Mouse (Mus musculus) lung, embryonic 15.5 days (tissue): ENCODE measurements around the gene 1700042G07Rik. TPM values are rescaled to one million over a fixed set of nuclear protein-coding genes. Genes with fewer than 3 reads are reported as not detected.

ENCODE experiments used
- ATAC-seq: fragments of 200-750 bp; cut with Nextera tagmentation; 2 replicates; pipeline ENCODE4 v1.8.0; 2017; ENCODE audit warnings: moderate number of reproducible peaks, borderline replicate concordance; ENCODE audit not compliant: low FRiP score, low TSS enrichment; ENCODE audit errors: extremely low read depth
- H3K27ac ChIP-seq: fragments of 300-500 bp; sonication (generic); 2 replicates; pipeline ENCODE4 v1.5.1; 2015; ENCODE audit warnings: moderate library complexity, mild to moderate bottlenecking, inconsistent platforms
- H3K27me3 ChIP-seq: fragments of 300-500 bp; sonication (generic); 2 replicates; pipeline ENCODE4 v1.6.1; 2015; ENCODE audit warnings: inconsistent platforms
- H3K36me3 ChIP-seq: fragments of 300-500 bp; sonication (generic); 2 replicates; pipeline ENCODE4 v1.6.1; 2015; ENCODE audit warnings: inconsistent platforms
- H3K4me1 ChIP-seq: fragments of 300-500 bp; sonication (generic); 2 replicates; pipeline ENCODE4 v1.6.1; 2015; ENCODE audit warnings: inconsistent platforms
- H3K4me2 ChIP-seq: fragments of 300-500 bp; sonication (generic); 2 replicates; pipeline ENCODE4 v1.6.1; 2015; ENCODE audit warnings: inconsistent platforms, mild to moderate bottlenecking, moderate library complexity
- H3K4me3 ChIP-seq: fragments of 300-500 bp; sonication (generic); 2 replicates; pipeline ENCODE4 v1.5.1; 2015; ENCODE audit warnings: mild to moderate bottlenecking, inconsistent platforms
- H3K9ac ChIP-seq: fragments of 300-500 bp; sonication (generic); 2 replicates; pipeline ENCODE4 v1.6.1; 2015; ENCODE audit warnings: inconsistent platforms
- H3K9me3 ChIP-seq: fragments of 300-500 bp; sonication (generic); 2 replicates; pipeline ENCODE4 v1.6.1; 2016; ENCODE audit warnings: inconsistent platforms
- WGBS: fragments of 180-500 bp; shearing (Covaris S2); methylation state at CpG from one replicate; pipeline ENCODE4 v1.1.7; 2015; 5-methylcytosine and 5-hydroxymethylcytosine counted together
- polyA plus RNA-seq: library from polyadenylated mRNA; unstranded; fragments of >200 nt; fragmentation: Nextera tagmentation; extraction: Ambion mirVana; gene quantifications from 2 replicates; pipeline ENCODE4 v1.2.1, GENCODE M21; 2015

Gene 1700042G07Rik
- polyA plus RNA-seq, 1 experiment from 2014 or later, result not detected

GRCm38 (mm10) chr4:116165708-116166407 is 7.3 kb upstream of the 1700042G07Rik start:
- no peak overlapping the region for H3K4me2 ChIP-seq
- no peak overlapping the region for H3K4me3 ChIP-seq
- H3K9me3 ChIP-seq, result no peaks in the 10 kb centered on the region
- H3K36me3 ChIP-seq, result no peaks in the 10 kb centered on the region
- 36% methylated on average over 8 of the region's 8 CpGs for WGBS
- ATAC-seq, result no peak
- H3K4me1 ChIP-seq, result peaks cover 35% of the 10 kb centered on the region
- no peaks in the 10 kb centered on the region for H3K27me3 ChIP-seq
- no peak overlapping the region for H3K9ac ChIP-seq
- H3K27ac ChIP-seq, result peak overlapping the region; percentile 79

- no peaks in the 10 kb centered on the region for H3K36me3 ChIP-seq
- WGBS, result 22% methylated on average over 7 of the region's 7 CpGs
- no peak within 1 kb of the TSS for H3K4me3 ChIP-seq
- no peak within 1 kb of the TSS for H3K9ac ChIP-seq
- no peaks in the 10 kb centered on the region for H3K27me3 ChIP-seq
- H3K4me2 ChIP-seq, result peak within 1 kb of the TSS; percentile 13; the same call in 1 of the 2 replicates
- peaks cover 30% of the 10 kb centered on the region for H3K4me1 ChIP-seq
- H3K27ac ChIP-seq, result peak within 1 kb of the TSS; percentile 79
- peak; percentile 32; the same call in 1 of the 2 replicates for ATAC-seq
- H3K9me3 ChIP-seq, result no peaks in the 10 kb centered on the region
Measured at GRCm38 (mm10) chr4:116167404-116167803, 5.8 kb upstream of the 1700042G07Rik start, which contains the start of gene Tspan1. Gene Tspan1 (minus strand): TSS chr4:116167601.

GRCm38 (mm10) chr4:116168617-116169352 is 4.4 kb upstream of the 1700042G07Rik start:
- Histone ChIP-seq H3K4me1 (peaks cover 26% of the 10 kb centered on the region), H3K9me3 (no peaks in the 10 kb centered on the region), H3K27me3 (no peaks in the 10 kb centered on the region), H3K9ac (no peak overlapping the region), H3K36me3 (no peaks in the 10 kb centered on the region), H3K27ac (no peak overlapping the region), H3K4me2 (no peak overlapping the region), H3K4me3 (no peak overlapping the region)
- 70% methylated on average over 8 of the region's 8 CpGs for WGBS
- 0 out of 2 replicates have a peak, but pooled peaks have one; percentile 12 for ATAC-seq

GRCm38 (mm10) chr4:116169353-116169672 is 3.9 kb upstream of the 1700042G07Rik start:
- ATAC-seq, result no peak
- H3K4me3 ChIP-seq, result no peak overlapping the region
- H3K4me1 ChIP-seq, result peaks cover 31% of the 10 kb centered on the region
- no peak overlapping the region for H3K27ac ChIP-seq
- no peaks in the 10 kb centered on the region for H3K27me3 ChIP-seq
- 57% methylated on average over 3 of the region's 3 CpGs for WGBS
- no peaks in the 10 kb centered on the region for H3K36me3 ChIP-seq
- no peaks in the 10 kb centered on the region for H3K9me3 ChIP-seq
- H3K9ac ChIP-seq, result no peak overlapping the region
- H3K4me2 ChIP-seq, result no peak overlapping the region

- Histone ChIP-seq H3K4me3 (no peak overlapping the region), H3K36me3 (no peaks in the 10 kb centered on the region), H3K27ac (peak overlapping the region; percentile 12; the same call in 1 of the 2 replicates), H3K9me3 (no peaks in the 10 kb centered on the region), H3K4me1 (peaks cover 35% of the 10 kb centered on the region), H3K27me3 (no peaks in the 10 kb centered on the region), H3K4me2 (no peak overlapping the region), H3K9ac (no peak overlapping the region)
- WGBS, result 80% methylated on average over 4 of the region's 4 CpGs
- ATAC-seq, result no peak
Measured at GRCm38 (mm10) chr4:116173752-116174151, 580 bp downstream of the 1700042G07Rik start.

GRCm38 (mm10) chr4:116174466-116175116 is 1.4 kb downstream of the 1700042G07Rik start:
- 29% methylated on average over 6 of the region's 6 CpGs for WGBS
- Histone ChIP-seq H3K36me3 (no peaks in the 10 kb centered on the region), H3K27ac (peak overlapping the region; percentile 96), H3K9me3 (no peaks in the 10 kb centered on the region), H3K4me1 (peaks cover 35% of the 10 kb centered on the region), H3K4me2 (no peak overlapping the region), H3K27me3 (no peaks in the 10 kb centered on the region), H3K9ac (no peak overlapping the region), H3K4me3 (no peak overlapping the region)
- no peak for ATAC-seq

GRCm38 (mm10) chr4:116175136-116175535 is 2.0 kb downstream of the 1700042G07Rik start:
- Histone ChIP-seq H3K4me1 (peaks cover 35% of the 10 kb centered on the region), H3K36me3 (no peaks in the 10 kb centered on the region), H3K4me2 (no peak overlapping the region), H3K27me3 (no peaks in the 10 kb centered on the region), H3K9me3 (no peaks in the 10 kb centered on the region), H3K4me3 (no peak overlapping the region), H3K9ac (no peak overlapping the region), H3K27ac (peak overlapping the region; percentile 96)
- no peak for ATAC-seq

- H3K9me3 ChIP-seq, result no peaks in the 10 kb centered on the region
- ATAC-seq, result peak; percentile 29; the same call in 1 of the 2 replicates
- H3K4me1 ChIP-seq, result peaks cover 35% of the 10 kb centered on the region
- peak overlapping the region; percentile 25 for H3K4me3 ChIP-seq
- H3K36me3 ChIP-seq, result no peaks in the 10 kb centered on the region
- peak overlapping the region; percentile 96 for H3K27ac ChIP-seq
- H3K9ac ChIP-seq, result peak overlapping the region; percentile 14; the same call in 1 of the 2 replicates
- H3K27me3 ChIP-seq, result no peaks in the 10 kb centered on the region
- 32% methylated on average over 7 of the region's 7 CpGs for WGBS
- H3K4me2 ChIP-seq, result peak overlapping the region; percentile 52
Measured at GRCm38 (mm10) chr4:116175711-116176542, 2.8 kb downstream of the 1700042G07Rik start.

- ATAC-seq, result peak; percentile 92
- Histone ChIP-seq H3K36me3 (no peaks in the 10 kb centered on the region), H3K9ac (peak overlapping the region; percentile 14; the same call in 1 of the 2 replicates), H3K27ac (peak overlapping the region; percentile 96), H3K4me1 (peaks cover 35% of the 10 kb centered on the region), H3K9me3 (no peaks in the 10 kb centered on the region), H3K4me3 (peak overlapping the region; percentile 25), H3K4me2 (peak overlapping the region; percentile 52), H3K27me3 (no peaks in the 10 kb centered on the region)
- 14% methylated on average over 10 of the region's 10 CpGs for WGBS
Measured at GRCm38 (mm10) chr4:116176543-116176988, 3.4 kb downstream of the 1700042G07Rik start.

GRCm38 (mm10) chr4:116177140-116177539 is 4.0 kb downstream of the 1700042G07Rik start:
- ATAC-seq, result peak; percentile 64; the same call in 1 of the 2 replicates
- H3K27ac ChIP-seq, result peak overlapping the region; percentile 96
- peaks cover 35% of the 10 kb centered on the region for H3K4me1 ChIP-seq
- H3K4me3 ChIP-seq, result peak overlapping the region; percentile 25; the same call in 1 of the 2 replicates
- H3K9me3 ChIP-seq, result no peaks in the 10 kb centered on the region
- 20% methylated on average over 5 of the region's 5 CpGs for WGBS
- H3K27me3 ChIP-seq, result no peaks in the 10 kb centered on the region
- H3K4me2 ChIP-seq, result peak overlapping the region; percentile 52
- H3K9ac ChIP-seq, result no peak overlapping the region
- H3K36me3 ChIP-seq, result no peaks in the 10 kb centered on the region

- no peak for ATAC-seq
- no peaks in the 10 kb centered on the region for H3K36me3 ChIP-seq
- H3K9ac ChIP-seq, result no peak overlapping the region
- no peaks in the 10 kb centered on the region for H3K9me3 ChIP-seq
- H3K4me2 ChIP-seq, result no peak overlapping the region
- no peaks in the 10 kb centered on the region for H3K27me3 ChIP-seq
- peaks cover 17% of the 10 kb centered on the region for H3K4me1 ChIP-seq
- H3K27ac ChIP-seq, result no peak overlapping the region
- no peak overlapping the region for H3K4me3 ChIP-seq
- 49% methylated on average over 3 of the region's 3 CpGs for WGBS
Measured at GRCm38 (mm10) chr4:116182079-116182478, 8.9 kb downstream of the 1700042G07Rik start.
